Mouse (Mus musculus) stomach, postnatal 0 days (tissue): ENCODE results near the gene Kctd6. TPM values are rescaled to one million over a fixed set of nuclear protein-coding genes. Genes with fewer than 3 reads are reported as not detected.

Experiments used
- ATAC-seq: fragments of 200-750 bp; cut with Nextera tagmentation; 2 replicates; pipeline ENCODE4 v1.8.0; 2017; ENCODE audit not compliant: low FRiP score, low TSS enrichment
- DNase-seq: peaks from one replicate; pipeline ENCODE4 v3.0.0-alpha.2; 2016; ENCODE audit warnings: low spot score
- H3K27ac ChIP-seq: fragments of 300-500 bp; sonication (generic); replicated peaks from 2 replicates; pipeline ENCODE4 v1.5.1; 2014; ENCODE audit warnings: mild to moderate bottlenecking, control low read depth
- H3K27me3 ChIP-seq: fragments of 300-500 bp; sonication (generic); 2 replicates; pipeline ENCODE4 v1.6.1; 2014; ENCODE audit warnings: low read length; ENCODE audit not compliant: control insufficient read depth, insufficient read depth
- H3K36me3 ChIP-seq: fragments of 300-500 bp; sonication (generic); 2 replicates; pipeline ENCODE4 v1.6.1; 2014; ENCODE audit warnings: low read length, mixed read lengths; ENCODE audit not compliant: control insufficient read depth, insufficient read depth
- H3K4me1 ChIP-seq: fragments of 300-500 bp; sonication (generic); replicated peaks from 2 replicates; pipeline ENCODE4 v1.6.1; 2014; ENCODE audit warnings: antibody characterized with exemption; ENCODE audit not compliant: control insufficient read depth, insufficient read depth
- H3K4me2 ChIP-seq: fragments of 300-500 bp; sonication (generic); replicated peaks from 2 replicates; pipeline ENCODE4 v1.6.1; 2014; ENCODE audit warnings: low read depth, mild to moderate bottlenecking, control low read depth, moderate library complexity
- H3K4me3 ChIP-seq: fragments of 300-500 bp; sonication (generic); 2 replicates; pipeline ENCODE4 v1.5.1; 2014; ENCODE audit warnings: low read depth, low read length, control low read depth
- H3K9ac ChIP-seq: fragments of 300-500 bp; sonication (generic); 2 replicates; pipeline ENCODE4 v1.6.1; 2014; ENCODE audit warnings: mild to moderate bottlenecking, low read length, control low read depth, mixed read lengths
- H3K9me3 ChIP-seq: fragments of 300-500 bp; sonication (generic); 2 replicates; pipeline ENCODE4 v1.6.1; 2016; ENCODE audit warnings: low read length; ENCODE audit not compliant: control insufficient read depth
- CTCF ChIP-seq: IDR thresholded peaks from 2 replicates; pipeline ENCODE4 v1.5.1; 2016; ENCODE audit warnings: antibody characterized with exemption, low read depth, mild to moderate bottlenecking, moderate library complexity
- EP300 ChIP-seq: optimal IDR thresholded peaks from 2 replicates; pipeline ENCODE3; 2016; ENCODE audit warnings: antibody characterized with exemption
- WGBS: fragments of 180-500 bp; shearing (Covaris S2); extraction: QIAGEN DNeasy Blood & Tissue Kit; methylation state at CpG from one replicate; pipeline ENCODE4 v1.1.7; 2014; 5-methylcytosine and 5-hydroxymethylcytosine counted together
- polyA plus RNA-seq: library from polyadenylated mRNA; unstranded; fragments of >200 nt; fragmentation: Nextera tagmentation; extraction: Ambion mirVana; gene quantifications from 2 replicates; pipeline ENCODE4 v1.2.1, GENCODE M21; 2015

Kctd6 gene
- polyA plus RNA-seq, 1 experiment from 2014 or later: 12.9 TPM

GRCm38 (mm10) chr14:8208876-8209275, 5.1 kb upstream of the Kctd6 start:
- H3K36me3 ChIP-seq: no peaks in the 10 kb centered on the region
- H3K9me3 ChIP-seq: no peaks in the 10 kb centered on the region
- WGBS: 73% methylated on average over 3 of the region's 3 CpGs
- TF ChIP-seq EP300 (no peak), CTCF (no peak)
- no peaks in the 10 kb centered on the region for H3K27me3 ChIP-seq
- no peak overlapping the region for H3K9ac ChIP-seq
- H3K4me2 ChIP-seq: no peak overlapping the region
- H3K4me3 ChIP-seq: no peak overlapping the region
- H3K4me1 ChIP-seq: no peaks in the 10 kb centered on the region
- DNase-seq: no peak
- no peak overlapping the region for H3K27ac ChIP-seq
- ATAC-seq: no peak

GRCm38 (mm10) chr14:8209896-8210295, 4.0 kb upstream of the Kctd6 start:
- no peak for TF ChIP-seq CTCF
- no peak for TF ChIP-seq EP300
- 89% methylated on average over 2 of the region's 2 CpGs for WGBS
- no peak overlapping the region for H3K9ac ChIP-seq

GRCm38 (mm10) chr14:8212996-8213395, 944 bp upstream of the Kctd6 start:
- no peak for TF ChIP-seq EP300
- no peak for TF ChIP-seq CTCF
- WGBS: 80% methylated on average over 2 of the region's 2 CpGs
- no peaks in the 10 kb centered on the region for H3K4me1 ChIP-seq
- no peaks in the 10 kb centered on the region for H3K36me3 ChIP-seq
- H3K27me3 ChIP-seq: no peaks in the 10 kb centered on the region
- no peak overlapping the region for H3K27ac ChIP-seq
- no peak overlapping the region for H3K4me3 ChIP-seq
- no peak for ATAC-seq
- H3K4me2 ChIP-seq: no peak overlapping the region
- no peak overlapping the region for H3K9ac ChIP-seq
- no peaks in the 10 kb centered on the region for H3K9me3 ChIP-seq
- DNase-seq: no peak

More at GRCm38 (mm10) chr14:8209896-8210295, 4.0 kb upstream of the Kctd6 start:
- Histone ChIP-seq H3K4me1 (no peaks in the 10 kb centered on the region), H3K27me3 (no peaks in the 10 kb centered on the region), H3K36me3 (no peaks in the 10 kb centered on the region), H3K4me2 (no peak overlapping the region), H3K4me3 (no peak overlapping the region), H3K27ac (no peak overlapping the region), H3K9me3 (no peaks in the 10 kb centered on the region)
- DNase-seq (no peak), ATAC-seq (no peak)

DNA sequence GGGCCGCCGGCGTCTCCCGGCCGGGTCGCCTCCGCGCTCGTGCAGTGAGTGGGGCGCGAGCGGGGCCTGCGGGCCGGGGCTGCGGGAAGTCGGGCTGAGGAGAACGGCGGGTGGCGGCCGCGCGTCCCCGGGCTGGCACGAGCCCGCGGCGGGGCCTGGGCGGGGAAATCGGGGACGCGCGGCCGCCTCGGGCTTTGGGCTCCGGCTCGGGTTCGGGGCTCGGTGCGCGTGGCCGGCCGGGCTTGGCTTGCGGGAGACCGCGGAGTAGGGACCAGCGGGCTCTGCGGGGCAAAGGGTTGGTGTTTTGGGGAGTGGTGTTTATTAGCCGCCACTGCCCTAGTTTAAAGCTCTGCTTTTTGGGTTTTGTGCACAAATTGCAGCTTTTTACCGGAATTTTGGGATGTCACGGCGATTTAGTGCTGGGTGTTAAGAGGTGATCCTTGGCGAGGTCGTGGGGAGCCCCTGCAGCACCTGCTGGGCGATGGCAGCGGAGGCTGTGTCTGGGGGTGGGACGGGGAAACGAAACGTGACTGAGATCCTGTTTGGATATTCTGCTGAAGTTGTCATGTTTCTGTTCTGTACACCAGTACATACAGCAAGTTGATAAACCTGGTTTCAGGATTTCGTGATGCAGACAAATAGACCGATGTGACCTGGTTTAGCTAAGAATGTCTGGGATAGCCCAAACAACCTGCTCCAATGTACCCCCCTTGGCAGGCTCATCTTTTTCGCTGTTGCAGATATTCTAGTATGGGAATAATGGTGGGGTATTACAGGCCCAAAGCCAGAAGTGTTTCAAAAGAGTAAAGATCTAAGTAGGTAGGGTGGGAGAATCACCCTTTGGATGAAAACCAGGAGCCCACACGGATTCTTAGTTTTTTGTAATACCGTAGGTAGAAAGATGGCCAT, 613 bp downstream of the Kctd6 start:
- peak overlapping the region; percentile 97 for H3K27ac ChIP-seq
- no peaks in the 10 kb centered on the region for H3K4me1 ChIP-seq
- TF ChIP-seq EP300 (no peak), CTCF (0 out of 2 replicates have a peak, but pooled peaks have one; percentile 2)
- DNase-seq (peak; percentile 79), ATAC-seq (peak; percentile 81)
- H3K36me3 ChIP-seq: no peaks in the 10 kb centered on the region
- no peaks in the 10 kb centered on the region for H3K27me3 ChIP-seq
- WGBS: 2% methylated on average over 54 of the region's 63 CpGs
- peak overlapping the region; percentile 89 for H3K4me2 ChIP-seq
- no peaks in the 10 kb centered on the region for H3K9me3 ChIP-seq
- H3K9ac ChIP-seq: peak overlapping the region; percentile 94
- H3K4me3 ChIP-seq: peak overlapping the region; percentile 74

- DNase-seq (peak; percentile 34), ATAC-seq (no peak)
- Histone ChIP-seq H3K36me3 (no peaks in the 10 kb centered on the region), H3K9ac (no peak overlapping the region), H3K4me3 (peak overlapping the region; percentile 74), H3K4me1 (no peaks in the 10 kb centered on the region), H3K27me3 (no peaks in the 10 kb centered on the region), H3K4me2 (peak overlapping the region; percentile 89), H3K27ac (no peak overlapping the region), H3K9me3 (no peaks in the 10 kb centered on the region)
- TF ChIP-seq EP300 (no peak), CTCF (peak; percentile 19; the same call in 1 of the 2 replicates)
- WGBS: 34% methylated on average over 21 of the region's 21 CpGs
These were observed 1.4 kb downstream of the Kctd6 start for GRCm38 (mm10) chr14:8215208-8215778.

DNA sequence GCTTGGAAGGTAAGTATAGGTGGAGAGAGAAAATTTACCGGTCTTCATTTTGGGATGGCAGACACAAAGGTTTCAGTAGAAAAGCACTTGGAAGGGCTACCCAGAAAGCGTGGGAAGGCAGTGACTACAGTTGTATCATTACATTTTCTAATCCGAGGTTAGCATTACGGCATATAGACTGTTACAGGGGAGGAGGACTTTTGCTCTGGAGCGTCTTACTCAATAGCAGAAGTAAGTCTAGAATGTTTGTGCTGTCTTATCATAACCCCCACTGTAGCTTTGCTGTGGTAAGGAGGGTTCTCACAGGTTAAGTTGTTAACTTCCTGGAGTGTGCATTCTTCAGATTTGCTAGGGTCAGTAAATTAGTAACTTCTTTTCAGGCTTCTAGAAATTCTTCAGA, 2.2 kb downstream of the Kctd6 start:
- H3K4me1 ChIP-seq: no peaks in the 10 kb centered on the region
- no peak overlapping the region; the same call in 1 of the 2 replicates for H3K4me2 ChIP-seq
- TF ChIP-seq EP300 (no peak), CTCF (no peak)
- H3K27ac ChIP-seq: no peak overlapping the region
- H3K36me3 ChIP-seq: no peaks in the 10 kb centered on the region
- H3K4me3 ChIP-seq: no peak overlapping the region
- DNase-seq: no peak
- no peak overlapping the region for H3K9ac ChIP-seq
- WGBS: 61% methylated on average over 5 of the region's 5 CpGs
- H3K9me3 ChIP-seq: no peaks in the 10 kb centered on the region
- H3K27me3 ChIP-seq: no peaks in the 10 kb centered on the region
- ATAC-seq: no peak
